Mouse (Mus musculus) mouse embryonic stem cell (cell line): ENCODE results near the gene Rhobtb1.

Experiments used
- in situ Hi-C, 2 experiments: fragments of 300-500 bp; cut with MboI; formaldehyde crosslinking; loops; 1 replicate in 1 of 2; 3 replicates in 1 of 2; pipeline ENCODE4 v1.14.3; 2019 to 2020; ENCODE audit warnings: low sequenced_read_pairs in 2 of 2, low pct_unique_long_range_greater_than_20kb in 1 of 2, mixed read lengths in 1 of 2; ENCODE audit not compliant: unreplicated experiment in 1 of 2

The Rhobtb1 gene

DNA sequence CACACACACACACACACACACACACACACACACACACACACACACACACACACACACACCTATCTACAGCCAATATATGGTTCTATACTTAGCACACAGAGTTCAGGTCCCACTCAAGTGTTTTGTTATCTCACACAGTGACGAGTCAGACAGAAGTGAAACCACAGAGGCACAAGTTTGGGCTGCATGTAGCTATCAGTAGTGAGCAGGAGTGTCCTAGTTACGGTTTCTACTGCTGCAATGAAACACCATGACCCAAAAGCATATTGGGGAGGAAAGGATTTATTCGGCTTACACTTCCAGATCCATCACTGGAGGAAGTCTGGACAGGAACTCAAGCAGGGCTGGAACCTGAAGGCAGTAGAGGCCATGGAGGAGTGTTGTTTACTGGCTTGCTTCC is 70.7 kb downstream of the Rhobtb1 start:
- in situ Hi-C loops: no loop called here

DNA sequence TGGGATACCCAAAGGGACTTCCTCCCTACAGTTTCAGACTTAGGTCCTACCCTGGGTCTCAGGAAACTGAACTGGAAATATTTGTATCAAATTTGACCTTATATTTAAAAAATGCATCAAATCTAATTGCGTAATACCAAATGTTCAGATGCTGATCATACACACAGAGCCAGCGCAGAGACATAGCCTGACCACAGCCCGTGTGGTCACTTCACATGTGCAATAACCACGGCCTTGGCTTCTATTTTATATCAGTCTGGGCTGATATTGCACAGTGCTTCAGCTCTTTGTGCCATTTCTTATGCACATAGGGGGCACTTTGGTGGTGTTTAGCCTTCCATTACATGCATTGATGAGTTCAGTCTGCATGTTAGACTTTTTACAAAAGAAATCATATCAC is 72.0 kb downstream of the Rhobtb1 start:
- in situ Hi-C loops: no loop called here

DNA sequence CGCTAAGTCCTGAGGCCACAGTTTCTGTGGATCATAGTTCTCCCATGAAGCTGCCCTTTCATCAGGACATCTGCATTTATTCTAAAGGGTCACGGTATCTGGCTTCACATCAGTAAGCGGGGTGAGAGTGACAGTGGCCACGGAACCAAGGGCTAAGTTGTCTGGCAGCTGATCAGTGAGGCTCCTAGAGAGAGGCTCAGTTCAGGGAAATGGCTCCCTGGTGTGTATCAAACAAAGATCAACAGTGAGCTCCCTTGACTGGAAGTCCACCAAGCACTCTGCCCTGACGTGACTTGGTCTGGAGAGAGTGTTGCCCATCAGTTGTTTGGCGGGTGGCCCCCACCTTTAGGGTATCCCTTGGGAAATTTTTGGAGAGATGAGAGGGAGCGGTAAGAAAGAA is 73.0 kb downstream of the Rhobtb1 start:
- in situ Hi-C loops: no loop called here

DNA sequence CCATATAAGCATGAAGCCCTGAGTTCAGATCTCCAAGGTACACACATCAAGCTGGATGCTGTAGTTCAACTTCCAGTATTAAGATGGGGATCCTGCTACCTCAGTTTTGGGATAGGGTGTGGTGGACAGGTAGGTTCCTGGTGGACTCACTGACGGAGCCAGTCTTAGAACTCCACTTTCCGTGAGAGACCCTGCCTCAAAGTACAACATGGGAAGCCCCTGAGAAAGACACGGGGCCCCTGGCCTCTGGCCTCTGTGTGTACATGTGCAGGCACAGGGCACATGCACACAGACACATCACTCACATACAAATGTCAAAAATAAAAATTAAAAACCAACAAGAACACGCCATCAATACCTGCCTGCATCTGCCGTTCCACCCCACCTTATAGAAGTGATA is 74.2 kb downstream of the Rhobtb1 start:
- in situ Hi-C loops: no loop called here

DNA sequence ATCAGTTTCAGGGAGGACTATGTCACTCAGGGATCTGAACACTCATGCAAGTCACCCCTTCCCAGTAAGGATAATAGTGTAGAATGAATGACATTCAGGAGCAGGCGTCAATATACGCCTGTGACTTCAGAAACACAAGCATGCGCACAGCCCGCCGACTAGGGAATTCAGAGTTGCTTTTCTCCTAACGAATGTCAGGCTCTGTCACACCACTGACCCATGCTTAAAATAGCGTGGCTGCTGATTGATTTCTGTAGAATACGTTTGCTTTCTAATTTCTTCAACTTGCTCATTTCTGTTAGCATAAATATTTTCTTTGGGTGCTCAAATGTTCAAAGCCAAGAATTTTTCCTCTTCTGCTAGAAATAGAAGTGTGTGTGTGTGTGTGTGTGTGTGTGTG is 74.7 kb downstream of the Rhobtb1 start:
- in situ Hi-C loops: no loop called here

DNA sequence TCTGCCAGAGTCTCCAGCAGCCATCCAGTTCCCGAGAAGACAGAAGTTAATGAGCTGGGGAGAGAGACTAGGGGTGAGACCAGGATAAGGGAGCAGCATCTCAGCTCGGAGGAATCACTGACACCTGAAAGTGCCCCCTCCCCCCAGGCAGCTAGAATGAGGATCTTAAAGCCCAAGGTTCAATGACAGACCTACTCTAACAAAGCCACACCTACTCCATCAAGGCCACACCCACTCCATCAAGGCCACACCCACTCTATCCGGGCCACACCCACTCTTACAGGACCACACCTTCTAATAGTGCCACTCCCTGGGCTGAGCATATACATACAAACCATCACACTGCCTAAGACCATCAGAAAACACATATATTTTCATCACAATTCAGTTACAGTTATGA is 86.0 kb downstream of the Rhobtb1 start:
- in situ Hi-C loops: no loop called here

DNA sequence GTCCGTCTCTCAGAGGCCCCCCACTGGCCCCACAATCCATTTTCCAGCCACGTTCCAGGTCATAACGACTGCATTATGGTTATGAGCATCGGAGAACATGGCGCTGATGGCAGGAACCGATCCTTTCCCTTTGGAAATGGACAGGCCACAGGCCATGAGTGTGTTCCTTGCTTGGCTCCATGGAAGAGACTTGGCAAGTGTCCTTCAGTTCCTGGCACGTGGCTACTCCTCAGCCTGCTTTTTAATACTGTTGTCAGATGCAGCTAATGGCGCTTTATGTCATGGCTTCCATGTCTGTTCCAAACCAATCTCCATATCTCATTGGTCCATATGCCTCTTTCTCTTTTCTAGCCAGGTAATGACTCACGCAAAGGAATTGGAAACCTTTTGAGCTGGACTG is 86.5 kb downstream of the Rhobtb1 start:
- in situ Hi-C loops: no loop called here

DNA sequence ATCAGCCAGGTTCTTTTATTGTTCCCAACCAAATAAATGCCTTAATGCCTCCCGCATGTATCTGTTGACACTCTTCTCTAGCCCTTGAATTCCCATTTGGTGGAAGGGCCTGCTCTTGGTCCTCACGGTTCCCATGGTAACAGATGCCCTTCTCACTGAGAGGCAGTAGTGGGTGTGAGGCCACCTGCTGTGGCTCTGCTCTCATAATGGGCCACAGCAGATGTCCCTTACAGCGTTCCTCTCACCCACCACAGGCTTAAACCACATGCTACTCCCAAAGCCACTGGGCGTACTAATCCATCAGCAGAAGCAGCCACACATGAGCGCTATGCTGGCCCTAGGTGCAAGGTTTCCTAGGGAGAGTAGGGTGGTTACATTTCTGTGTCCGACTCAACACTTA is 87.1 kb downstream of the Rhobtb1 start:
- in situ Hi-C loops: no loop called here

DNA sequence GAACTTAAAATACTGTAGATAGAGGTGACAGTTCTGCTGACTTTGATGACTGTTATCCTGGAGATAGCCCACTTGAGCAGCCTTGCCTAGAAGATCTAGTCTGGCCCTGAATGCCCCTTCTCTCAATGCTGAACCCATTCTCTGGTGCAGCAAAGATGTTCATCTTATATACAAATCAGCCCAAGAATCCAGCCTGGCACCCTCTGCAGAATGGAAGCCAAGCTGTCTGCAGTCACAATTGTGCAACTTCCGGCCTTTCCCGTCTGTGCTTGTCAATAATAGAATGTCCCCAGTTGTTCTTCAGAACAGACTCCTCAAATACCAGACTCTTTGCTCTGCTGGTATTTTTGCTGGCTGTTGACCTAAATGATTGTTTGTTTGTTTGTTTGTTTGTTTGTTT is 89.3 kb downstream of the Rhobtb1 start:
- in situ Hi-C loops: no loop called here

DNA sequence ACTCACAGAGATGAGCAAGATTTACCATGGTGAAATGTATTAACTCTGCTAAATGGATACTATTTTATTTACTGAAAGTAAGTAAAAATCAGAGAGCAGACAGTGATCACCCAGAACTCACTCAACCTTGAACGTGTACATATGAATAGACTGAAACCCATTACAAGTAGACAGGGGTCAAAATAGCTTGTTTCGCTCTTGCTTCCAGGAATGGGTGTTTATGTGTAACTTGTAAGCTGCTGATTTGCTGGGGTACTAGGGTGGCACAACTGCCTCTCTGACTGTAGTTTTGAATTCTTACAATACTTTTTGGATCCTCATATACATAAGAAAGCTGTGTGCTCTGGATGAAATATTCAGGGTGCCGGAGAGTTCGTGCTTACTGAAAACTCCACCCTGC is 93.9 kb downstream of the Rhobtb1 start:
- in situ Hi-C loops: no loop called here

DNA sequence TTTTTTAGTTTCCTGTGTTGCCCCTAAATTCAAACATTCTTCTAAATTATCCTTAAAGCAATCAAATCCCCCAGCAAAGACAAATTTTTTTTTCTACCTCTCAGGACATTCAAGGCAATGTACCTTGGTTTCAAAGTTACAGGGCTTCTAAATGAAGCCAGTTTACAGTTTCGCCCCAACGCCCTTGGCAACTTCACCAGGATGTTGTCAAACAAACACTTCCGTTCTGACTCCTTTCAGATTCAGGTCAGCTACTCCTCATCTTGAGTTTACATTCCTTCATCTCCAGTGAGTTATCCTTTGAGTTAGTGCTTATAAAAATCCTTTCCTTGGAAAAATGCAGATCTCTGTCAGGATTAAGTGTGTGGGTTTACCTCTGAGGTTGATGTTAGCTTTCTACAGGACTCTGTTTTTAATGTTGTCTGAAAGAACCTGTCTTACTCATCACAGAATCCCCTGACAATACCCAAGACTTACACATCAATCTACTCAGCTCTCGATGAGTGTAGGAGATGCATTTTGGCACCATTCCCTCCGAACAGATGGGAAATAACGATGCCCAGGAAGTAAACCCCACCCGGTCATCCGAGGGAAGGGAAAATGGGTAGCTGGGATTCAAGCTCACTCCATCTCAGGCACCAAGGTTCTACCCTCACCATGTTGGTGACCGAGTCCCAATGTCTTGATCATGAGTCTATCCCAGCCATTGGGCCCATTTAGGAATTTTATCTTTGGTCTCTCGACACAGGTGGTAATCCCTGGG is 94.9 kb downstream of the Rhobtb1 start:
- in situ Hi-C loops: no loop called here

DNA sequence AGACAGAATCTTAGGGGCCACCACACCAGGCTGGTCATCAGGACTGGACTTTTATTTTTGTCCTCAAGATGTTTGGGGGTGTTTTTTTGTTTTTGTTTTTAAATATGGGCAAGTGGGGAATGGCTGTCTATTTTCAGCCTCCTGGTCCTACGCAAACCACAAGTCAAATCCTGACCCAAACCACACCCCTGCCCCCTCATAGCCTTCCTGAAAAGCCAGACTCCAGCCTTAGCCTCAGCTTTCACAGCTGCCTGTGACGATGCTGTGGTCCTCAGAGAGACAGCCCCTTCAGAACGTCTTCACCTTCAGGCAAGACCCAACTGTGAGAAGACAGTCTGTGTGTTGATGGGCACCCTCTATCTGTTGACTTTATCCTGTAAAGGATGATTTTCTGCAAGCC is 95.5 kb downstream of the Rhobtb1 start:
- in situ Hi-C loops: no loop called here

DNA sequence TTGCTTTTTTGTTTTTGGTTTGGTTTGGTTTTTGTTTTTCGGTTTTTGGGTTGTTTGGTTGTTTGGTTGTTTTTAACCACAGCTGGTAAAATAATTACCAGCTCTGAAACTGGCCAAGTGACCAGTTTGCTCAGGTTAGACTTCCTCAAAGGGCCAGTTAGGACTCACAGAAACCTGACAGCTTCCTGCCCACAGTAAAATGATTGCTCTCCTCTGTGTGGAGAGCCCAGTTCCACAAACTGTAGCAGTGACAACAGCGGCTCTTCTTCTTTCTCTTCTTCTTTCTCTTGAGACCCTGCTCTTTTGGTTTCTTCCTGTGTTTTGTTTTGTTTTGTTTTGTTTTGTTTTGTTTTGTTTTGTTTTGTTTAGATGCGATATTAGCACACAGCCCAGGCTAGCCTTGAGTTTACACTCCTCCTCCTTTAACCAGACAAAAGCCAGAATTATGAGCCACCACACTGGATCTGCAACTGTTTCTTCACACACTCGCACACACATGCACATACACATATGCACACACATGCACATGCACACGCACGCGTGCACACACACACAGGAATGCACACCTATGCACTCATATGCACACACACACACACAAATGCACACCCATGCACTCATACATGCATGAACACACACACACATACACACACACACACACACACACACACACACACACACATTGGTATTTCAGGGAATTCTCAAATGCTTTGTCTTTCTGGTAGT is 96.2 kb downstream of the Rhobtb1 start:
- in situ Hi-C loops: no loop called here

DNA sequence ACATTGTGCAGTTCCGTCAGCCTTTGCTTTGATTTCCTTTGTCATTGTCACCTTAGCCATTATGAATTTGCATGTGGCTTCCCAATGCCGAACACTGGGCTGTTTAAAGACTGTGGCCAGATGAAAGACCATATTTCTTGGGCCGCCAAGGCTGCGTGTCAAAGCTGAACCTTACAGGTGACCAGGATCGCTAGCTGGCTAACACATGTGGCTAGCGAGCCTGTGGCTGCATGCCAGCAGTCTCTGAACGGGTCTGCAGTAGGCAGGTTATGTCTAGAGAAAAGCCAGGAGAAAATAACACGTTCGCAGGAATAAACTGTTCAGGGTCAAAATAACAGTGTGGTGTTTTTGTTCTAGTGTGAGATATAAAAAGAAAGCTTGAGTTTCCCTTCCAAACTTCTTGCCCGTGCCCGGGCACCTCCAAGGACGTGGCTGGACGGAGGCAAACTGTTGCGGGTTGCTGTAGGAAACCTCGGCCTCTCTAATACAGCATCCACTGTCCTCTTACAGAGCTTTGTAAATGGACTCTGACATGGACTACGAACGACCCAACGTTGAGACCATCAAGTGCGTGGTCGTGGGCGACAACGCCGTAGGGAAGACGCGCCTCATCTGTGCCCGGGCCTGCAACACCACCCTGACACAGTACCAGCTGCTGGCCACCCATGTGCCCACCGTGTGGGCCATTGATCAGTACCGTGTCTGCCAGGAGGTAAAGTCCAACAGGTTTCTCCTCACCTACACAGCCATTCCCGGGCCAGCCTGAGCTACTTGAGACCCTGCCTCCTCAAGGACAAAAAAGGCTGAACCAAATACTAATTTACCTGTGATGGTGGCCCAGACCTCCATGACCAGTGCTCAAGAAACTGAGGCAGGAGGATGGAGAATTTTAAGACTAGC is 97.3 kb downstream of the Rhobtb1 start:
- in situ Hi-C loops: no loop called here

DNA sequence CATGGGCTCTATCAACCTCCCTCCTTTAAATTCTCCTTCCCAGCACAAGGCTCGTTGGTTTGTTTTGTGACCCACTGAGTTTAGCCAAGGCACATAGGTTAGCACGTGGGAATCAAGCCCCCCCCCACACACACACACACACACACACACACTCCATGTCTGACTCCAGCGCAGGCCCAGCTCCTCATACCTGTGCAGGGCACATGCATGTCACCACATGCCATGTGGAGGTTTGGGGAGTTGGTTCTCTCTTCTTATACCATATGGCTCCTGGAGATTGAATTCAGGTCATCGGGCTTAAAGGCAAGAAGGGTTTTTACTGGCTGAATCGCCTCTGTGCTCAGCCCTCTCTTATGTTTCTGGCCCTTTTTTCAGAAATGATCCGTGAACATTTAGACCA is 100.0 kb downstream of the Rhobtb1 start:
- in situ Hi-C loops: no loop called here

DNA sequence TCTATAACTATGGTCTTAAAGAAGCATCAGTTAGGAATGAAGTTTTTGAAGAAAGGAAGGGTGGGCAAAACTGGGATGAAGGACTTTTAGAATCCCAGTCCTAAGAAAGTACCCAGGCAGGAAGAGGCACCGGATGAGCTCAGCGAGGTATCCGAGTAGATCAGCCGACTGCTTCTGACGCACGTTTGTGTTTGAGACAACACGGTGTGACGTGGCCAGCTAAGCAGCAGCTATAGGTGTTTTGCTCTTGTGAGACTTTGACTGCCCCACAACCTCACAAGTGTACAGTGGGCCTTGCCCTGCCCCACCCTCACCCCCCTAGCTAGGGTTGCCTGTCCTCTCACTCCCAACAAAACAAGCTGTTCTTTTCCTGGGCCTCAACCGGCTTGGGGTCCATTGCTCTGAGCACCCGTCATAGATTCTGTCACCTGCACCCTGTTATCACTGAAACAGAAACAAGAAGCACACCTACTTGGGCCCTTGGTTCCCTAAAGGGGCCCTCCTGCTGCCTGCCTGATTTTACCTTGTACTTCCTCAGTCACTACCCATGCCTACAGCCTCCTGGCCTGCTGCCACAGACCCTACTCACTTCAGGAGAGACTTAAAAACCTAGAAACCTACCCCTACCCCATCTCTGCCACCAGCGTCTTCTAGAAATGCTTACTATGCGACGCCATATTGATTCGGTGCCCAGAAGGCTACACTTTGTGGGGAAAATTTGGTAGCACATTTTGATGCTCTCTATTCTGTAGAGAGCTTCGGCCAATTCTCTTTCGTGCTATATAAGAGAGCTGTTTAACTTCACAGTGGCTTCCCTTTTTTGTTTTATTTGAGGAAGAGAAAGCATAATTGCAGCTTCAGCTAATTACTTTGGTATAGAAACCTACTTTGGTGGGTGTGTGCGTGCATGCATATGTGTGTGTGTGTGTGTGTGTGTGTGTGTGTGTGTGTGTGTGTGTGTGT is 101.2 kb downstream of the Rhobtb1 start:
- in situ Hi-C loops: no loop called here

DNA sequence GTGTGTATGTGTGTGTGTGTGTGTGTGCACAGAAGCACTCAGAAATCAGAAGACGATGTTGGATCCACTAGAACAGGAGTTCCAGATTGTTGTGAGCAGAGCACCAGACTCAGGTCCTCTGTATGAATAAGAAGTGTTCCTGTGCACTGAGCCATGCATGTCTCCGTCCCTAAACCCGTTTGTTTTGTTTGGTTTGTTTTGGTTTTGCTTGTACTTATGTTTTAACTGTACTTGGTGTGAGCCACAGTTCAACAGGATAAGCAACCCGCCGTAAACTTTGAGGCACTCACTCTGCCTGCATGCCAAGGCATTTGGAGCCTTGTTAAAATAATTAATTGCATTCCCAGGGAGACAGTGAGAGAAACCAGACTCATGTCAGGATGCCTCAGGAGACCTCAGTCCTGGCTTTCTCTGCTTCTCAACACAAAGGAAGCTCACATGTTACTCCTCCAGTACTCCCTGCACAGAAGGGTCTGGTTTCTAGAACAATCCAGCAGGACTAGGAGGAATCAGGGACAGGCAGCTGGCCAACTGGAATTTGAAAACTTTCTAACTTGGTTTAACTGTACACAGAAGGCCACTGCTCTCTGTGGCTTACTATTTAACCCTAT is 101.9 kb downstream of the Rhobtb1 start:
- in situ Hi-C loops: no loop called here

DNA sequence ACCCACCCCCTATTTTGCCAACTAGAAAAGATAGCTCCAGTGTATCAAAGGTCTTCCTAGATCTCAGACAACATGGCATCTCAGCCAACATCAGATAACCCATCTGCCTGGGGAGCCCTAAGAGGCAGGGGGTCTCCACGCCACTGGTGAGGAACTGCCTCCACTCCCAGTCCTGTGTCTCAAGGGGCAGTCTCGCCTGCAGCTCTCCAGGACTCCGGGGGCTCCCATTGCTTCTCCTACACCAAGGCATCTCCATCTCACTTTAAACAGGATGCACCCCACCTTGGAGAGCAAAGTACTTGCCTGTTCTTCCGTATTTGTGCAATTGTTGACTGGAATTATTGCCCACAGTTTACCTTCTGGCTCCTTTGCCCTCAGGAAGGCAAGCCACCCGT is 102.4 kb downstream of the Rhobtb1 start:
- in situ Hi-C loops: no loop called here
